Mouse (Mus musculus): ENCODE results near the gene Dnajc16.

DNA sequence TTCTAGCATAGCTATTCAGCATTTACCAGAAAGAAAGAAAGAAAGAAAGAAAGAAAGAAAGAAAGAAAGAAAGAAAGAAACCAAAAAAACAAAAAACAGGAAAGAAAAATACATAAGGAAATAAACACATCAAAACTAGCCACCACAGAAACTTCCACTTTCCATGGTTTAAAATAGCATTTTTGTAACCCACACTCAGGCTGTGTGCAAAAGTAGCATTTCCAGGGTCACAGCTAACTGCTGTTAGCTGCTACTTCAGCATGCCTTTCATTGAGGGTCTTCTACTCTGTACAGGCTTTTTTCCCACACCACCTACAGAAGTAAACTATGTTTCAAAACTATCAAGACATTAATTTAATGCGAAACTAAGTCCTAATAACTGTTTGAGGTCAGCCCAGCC is 71.4 kb downstream of the Dnajc16 start:
- TF ChIP-seq ZNF384 (IDR thresholded peaks at IDR 0.05; ENCODE audit: low read depth, low read length) = no peak
- TF ChIP-seq MAFK (IDR thresholded peaks at IDR 0.05; ENCODE audit: insufficient read depth, low read depth, low read length) = no peak
- no peak for TF ChIP-seq ZC3H11A (IDR thresholded peaks at IDR 0.05; ENCODE audit: borderline replicate concordance, low read depth, low read length)

All from ES-E14 (cell line).